8 mouse cellular contexts compared by ENCODE assay signal in the genomic region with DNA sequence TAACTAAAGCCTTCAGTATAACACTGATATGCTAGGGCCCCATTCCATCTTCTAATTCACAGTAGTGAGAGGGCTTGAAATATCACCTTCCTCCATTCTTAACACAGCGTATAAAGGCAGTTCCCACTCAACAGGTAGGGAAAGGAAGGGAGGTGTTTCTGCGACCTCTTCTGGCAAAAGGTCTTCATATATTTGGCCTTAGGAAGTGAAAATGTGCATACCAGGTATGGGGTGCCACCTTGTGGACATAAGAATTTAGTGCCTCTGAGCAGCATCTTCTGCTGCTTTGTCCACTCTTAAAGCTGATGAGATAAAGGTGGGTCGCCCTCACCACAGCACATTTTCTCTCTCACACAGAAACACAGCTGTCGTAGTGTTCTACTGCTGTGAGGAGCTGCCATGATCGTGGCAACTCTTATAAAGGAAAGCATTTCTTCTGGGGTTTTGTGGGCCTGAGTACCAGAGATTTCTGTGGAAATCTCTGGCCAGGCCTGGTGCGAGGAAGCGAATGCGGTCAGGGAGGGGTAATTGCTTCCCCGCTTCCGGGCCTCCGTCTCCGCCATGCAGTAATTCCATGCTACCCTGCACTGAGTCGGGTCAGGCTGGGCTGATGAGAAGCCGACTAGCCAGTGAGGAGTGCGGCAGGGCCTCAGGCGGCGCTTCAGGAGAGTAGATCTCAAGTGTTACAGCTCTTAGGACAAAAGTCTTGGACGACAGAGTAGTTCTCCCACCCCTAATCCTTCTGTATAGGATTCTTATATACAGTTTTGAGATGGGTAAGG.
DNase-seq lines count a peak whose midpoint lies in the region; ATAC-seq and TF ChIP-seq lines count a peak whose summit lies in the region.

No protein-coding gene starts in this region.

- peaks cover 3% of the 10 kb centered on the region for H3K4me1 ChIP-seq in embryonic facial prominence, embryonic 12.5 days
- 0 out of 2 replicates have a peak, but pooled peaks cover 3% of the 10 kb centered on the region for H3K4me1 ChIP-seq in heart, embryonic 12.5 days (replicated peaks)
- H3K4me1 ChIP-seq in kidney, embryonic 16.5 days (ENCODE audit: insufficient read depth, low read length), result no peaks in the 10 kb centered on the region
- H3K4me1 ChIP-seq in liver, adult 2 months (ENCODE audit: control insufficient read depth, insufficient read depth, low read length), result 0 out of 2 replicates have a peak, but pooled peaks cover 2% of the 10 kb centered on the region
- H3K4me1 ChIP-seq in stomach, embryonic 16.5 days (ENCODE audit: control insufficient read depth, insufficient read depth, low read length), result no peaks in the 10 kb centered on the region

- H3K79me2 ChIP-seq in liver, adult 2 months (ENCODE audit: control insufficient read depth, insufficient read depth, low read length), result no peaks in the 10 kb centered on the region

- ATAC-seq in embryonic facial prominence, embryonic 12.5 days (ENCODE audit: insufficient number of reproducible peaks, insufficient read depth, low FRiP score, low TSS enrichment), result peak; percentile 23; the same call in 1 of the 2 replicates
- ATAC-seq in heart, embryonic 12.5 days (ENCODE audit: insufficient number of reproducible peaks, low FRiP score), result no peak
- peak; percentile 71; the same call in 1 of the 2 replicates for ATAC-seq in kidney, embryonic 16.5 days (ENCODE audit: low FRiP score, low TSS enrichment)
- ATAC-seq in stomach, embryonic 16.5 days (ENCODE audit: insufficient read depth, low FRiP score), result 0 out of 2 replicates have a peak, but pooled peaks have one; percentile 47

- H3K27me3 ChIP-seq in embryonic facial prominence, embryonic 12.5 days, result no peaks in the 10 kb centered on the region
- no peaks in the 10 kb centered on the region for H3K27me3 ChIP-seq in heart, embryonic 12.5 days (replicated peaks)
- H3K27me3 ChIP-seq in kidney, embryonic 16.5 days (ENCODE audit: insufficient read depth, low read length), result no peaks in the 10 kb centered on the region
- H3K27me3 ChIP-seq in liver, adult 2 months (ENCODE audit: control insufficient read depth, insufficient read depth, low read length), result no peaks in the 10 kb centered on the region
- H3K27me3 ChIP-seq in stomach, embryonic 16.5 days (ENCODE audit: control insufficient read depth, insufficient read depth, low read length), result no peaks in the 10 kb centered on the region

- no peaks in the 10 kb centered on the region for H3K9me3 ChIP-seq in embryonic facial prominence, embryonic 12.5 days
- H3K9me3 ChIP-seq in heart, embryonic 12.5 days (replicated peaks), result no peaks in the 10 kb centered on the region
- H3K9me3 ChIP-seq in kidney, embryonic 16.5 days (ENCODE audit: low read length), result no peaks in the 10 kb centered on the region
- H3K9me3 ChIP-seq in stomach, embryonic 16.5 days (replicated peaks; ENCODE audit: control insufficient read depth, low read length), result no peaks in the 10 kb centered on the region

- peak overlapping the region; percentile 24; the same call in 1 of the 2 replicates for H3K4me2 ChIP-seq in embryonic facial prominence, embryonic 12.5 days (replicated peaks)
- H3K4me2 ChIP-seq in heart, embryonic 12.5 days, result peak overlapping the region; percentile 30
- 0 out of 2 replicates have a peak overlapping the region, but pooled peaks have one; percentile 0 for H3K4me2 ChIP-seq in kidney, embryonic 16.5 days (replicated peaks; ENCODE audit: low read depth, low read length)
- no peak overlapping the region for H3K4me2 ChIP-seq in stomach, embryonic 16.5 days (ENCODE audit: low read depth, low read length)

- no peak overlapping the region for H3K4me3 ChIP-seq in embryonic facial prominence, embryonic 12.5 days
- no peak overlapping the region for H3K4me3 ChIP-seq in heart, embryonic 12.5 days
- no peak overlapping the region for H3K4me3 ChIP-seq in kidney, embryonic 16.5 days (ENCODE audit: low read length)
- no peak overlapping the region for H3K4me3 ChIP-seq in liver, adult 2 months (ENCODE audit: insufficient read depth, low read depth, low read length)
- no peak overlapping the region for H3K4me3 ChIP-seq in stomach, embryonic 16.5 days (replicated peaks; ENCODE audit: low read length)

- H3K9ac ChIP-seq in embryonic facial prominence, embryonic 12.5 days, result no peak overlapping the region
- H3K9ac ChIP-seq in heart, embryonic 12.5 days, result no peak overlapping the region
- H3K9ac ChIP-seq in kidney, embryonic 16.5 days (replicated peaks; ENCODE audit: low read length), result 0 out of 2 replicates have a peak overlapping the region, but pooled peaks have one; percentile 5
- no peak overlapping the region for H3K9ac ChIP-seq in liver, adult 2 months (ENCODE audit: low read depth, low read length)
- H3K9ac ChIP-seq in stomach, embryonic 16.5 days (ENCODE audit: low read length), result no peak overlapping the region

- DNase-seq in CD4-positive, CD25-positive, alpha-beta regulatory T cell, adult 2 months (ENCODE audit: low read depth, low spot score), result peak; percentile 91
- peak; percentile 78 for DNase-seq in adrenal gland, postnatal 14 days
- DNase-seq in liver, adult 2 months (ENCODE audit: extremely low read depth, low read depth, low spot score), result peak; percentile 72
- peak; percentile 65 for DNase-seq in neural tube, embryonic 10.5 days (ENCODE audit: extremely low spot score, low spot score)

- no peak for TF ChIP-seq POLR2A in liver, adult 2 months (IDR thresholded peaks at IDR 0.05; ENCODE audit: extremely low read depth, insufficient read depth, low read length)

- H3K36me3 ChIP-seq in embryonic facial prominence, embryonic 12.5 days, result no peaks in the 10 kb centered on the region
- H3K36me3 ChIP-seq in heart, embryonic 12.5 days, result no peaks in the 10 kb centered on the region
- no peaks in the 10 kb centered on the region for H3K36me3 ChIP-seq in kidney, embryonic 16.5 days (ENCODE audit: insufficient read depth, low read length)
- H3K36me3 ChIP-seq in liver, adult 2 months (ENCODE audit: control insufficient read depth, insufficient read depth, low read length), result no peaks in the 10 kb centered on the region
- H3K36me3 ChIP-seq in stomach, embryonic 16.5 days (ENCODE audit: control insufficient read depth, insufficient read depth, low read length), result no peaks in the 10 kb centered on the region

- 34% methylated on average over 18 of the region's 18 CpGs for whole genome bisulfite sequencing in embryonic facial prominence, embryonic 12.5 days
- WGBS in heart, embryonic 12.5 days, result 31% methylated on average over 18 of the region's 18 CpGs
- WGBS in kidney, embryonic 16.5 days, result 38% methylated on average over 18 of the region's 18 CpGs
- WGBS in liver, adult 2 months, result 45% methylated on average over 18 of the region's 18 CpGs
- WGBS in stomach, embryonic 16.5 days, result 42% methylated on average over 18 of the region's 18 CpGs

- H3K27ac ChIP-seq in embryonic facial prominence, embryonic 12.5 days, result 0 out of 2 replicates have a peak overlapping the region, but pooled peaks have one; percentile 17
- no peak overlapping the region for H3K27ac ChIP-seq in heart, embryonic 12.5 days (ENCODE audit: poor library complexity, severe bottlenecking)
- H3K27ac ChIP-seq in kidney, embryonic 16.5 days (ENCODE audit: low read length), result no peak overlapping the region
- H3K27ac ChIP-seq in liver, adult 2 months (replicated peaks; ENCODE audit: insufficient read depth, low read depth, low read length), result no peak overlapping the region
- H3K27ac ChIP-seq in stomach, embryonic 16.5 days (ENCODE audit: low read length), result no peak overlapping the region

- peak; percentile 39; the same call in 1 of the 2 replicates for TF ChIP-seq CTCF in liver, adult 2 months (IDR thresholded peaks at IDR 0.05; ENCODE audit: low read depth, low read length)
